Mouse (Mus musculus): ENCODE results near the gene Txlnb. TPM values are rescaled to one million over a fixed set of nuclear protein-coding genes. Genes with fewer than 3 reads are reported as not detected.

Gene Txlnb
- polyA plus RNA-seq, 2 experiments = 0.02 to 0.06 TPM

- ATAC-seq (ENCODE audit: insufficient read depth) (no peak), DNase-seq (ENCODE audit: low read depth in 3 of 3, low spot score in 3 of 3) (no peak)
- H3K4me1 ChIP-seq (replicated peaks; ENCODE audit: control insufficient read depth in 2 of 2, insufficient read depth in 2 of 2, low read length in 1 of 2) = no peaks in the 10 kb centered on the region; a peak in 1 of 4 replicates
- H3K4me3 ChIP-seq (ENCODE audit: insufficient read depth in 1 of 2, low read depth in 2 of 2, low read length in 2 of 2) = no peak overlapping the region
- H3K27ac ChIP-seq = no peak overlapping the region
- no peaks in the 10 kb centered on the region for H3K9me3 ChIP-seq (ENCODE audit: control insufficient read depth, low read length)
- 36% methylated on average over 1 of the region's 1 CpGs for WGBS (ENCODE audit: insufficient replicate concordance)
- TF ChIP-seq EP300 (IDR thresholded peaks at IDR 0.05; ENCODE audit: low read depth) = no peak
- TF ChIP-seq CTCF (IDR thresholded peaks at IDR 0.05; ENCODE audit: low read depth) = no peak
- no peaks in the 10 kb centered on the region for H3K36me3 ChIP-seq (replicated peaks; ENCODE audit: control insufficient read depth, insufficient read depth, low read depth)
- no peak overlapping the region for H3K9ac ChIP-seq (replicated peaks)
- no peak overlapping the region for H3K4me2 ChIP-seq (ENCODE audit: low read depth)
- no peaks in the 10 kb centered on the region for H3K27me3 ChIP-seq (ENCODE audit: control insufficient read depth, insufficient read depth, low read length)
These were observed 34.4 kb upstream of the Txlnb start for GRCm38 (mm10) chr10:17761652-17762051.

GRCm38 (mm10) chr10:17762946-17763345, 33.1 kb upstream of the Txlnb start:
- ATAC-seq (ENCODE audit: insufficient read depth) (no peak), DNase-seq (ENCODE audit: low read depth in 3 of 3, low spot score in 3 of 3) (no peak)
- H3K9me3 ChIP-seq (ENCODE audit: control insufficient read depth, low read length) = no peaks in the 10 kb centered on the region
- WGBS (ENCODE audit: insufficient replicate concordance) = 72% methylated on average over 8 of the region's 8 CpGs
- no peaks in the 10 kb centered on the region; a peak in 1 of 4 replicates for H3K4me1 ChIP-seq (replicated peaks; ENCODE audit: control insufficient read depth in 2 of 2, insufficient read depth in 2 of 2, low read length in 1 of 2)
- H3K4me3 ChIP-seq (ENCODE audit: insufficient read depth in 1 of 2, low read depth in 2 of 2, low read length in 2 of 2) = no peak overlapping the region
- TF ChIP-seq EP300 (IDR thresholded peaks at IDR 0.05; ENCODE audit: low read depth) (no peak), CTCF (IDR thresholded peaks at IDR 0.05; ENCODE audit: low read depth) (no peak)
- no peak overlapping the region for H3K4me2 ChIP-seq (ENCODE audit: low read depth)
- no peak overlapping the region for H3K27ac ChIP-seq
- no peak overlapping the region for H3K9ac ChIP-seq (replicated peaks)
- H3K27me3 ChIP-seq (ENCODE audit: control insufficient read depth, insufficient read depth, low read length) = no peaks in the 10 kb centered on the region
- no peaks in the 10 kb centered on the region for H3K36me3 ChIP-seq (replicated peaks; ENCODE audit: control insufficient read depth, insufficient read depth, low read depth)

- no peak for TF ChIP-seq CTCF (IDR thresholded peaks at IDR 0.05; ENCODE audit: low read depth)
- no peak for TF ChIP-seq EP300 (IDR thresholded peaks at IDR 0.05; ENCODE audit: low read depth)
- DNase-seq (ENCODE audit: low read depth in 3 of 3, low spot score in 3 of 3) = no peak
- no peaks in the 10 kb centered on the region for H3K9me3 ChIP-seq (ENCODE audit: control insufficient read depth, low read length)
- no peak overlapping the region for H3K9ac ChIP-seq (replicated peaks)
- ATAC-seq (ENCODE audit: insufficient read depth) = no peak
- no peaks in the 10 kb centered on the region for H3K27me3 ChIP-seq (ENCODE audit: control insufficient read depth, insufficient read depth, low read length)
- H3K27ac ChIP-seq = no peak overlapping the region
- H3K4me2 ChIP-seq (ENCODE audit: low read depth) = no peak overlapping the region
- 65% methylated on average over 5 of the region's 5 CpGs for WGBS (ENCODE audit: insufficient replicate concordance)
- no peaks in the 10 kb centered on the region for H3K4me1 ChIP-seq (replicated peaks; ENCODE audit: control insufficient read depth in 2 of 2, insufficient read depth in 2 of 2, low read length in 1 of 2)
- no peaks in the 10 kb centered on the region for H3K36me3 ChIP-seq (replicated peaks; ENCODE audit: control insufficient read depth, insufficient read depth, low read depth)
- H3K4me3 ChIP-seq (ENCODE audit: insufficient read depth in 1 of 2, low read depth in 2 of 2, low read length in 2 of 2) = no peak overlapping the region
These were observed 26.2 kb upstream of the Txlnb start for GRCm38 (mm10) chr10:17769856-17770255.

- WGBS (ENCODE audit: insufficient replicate concordance) = 23% methylated on average over 10 of the region's 10 CpGs
- DNase-seq (ENCODE audit: low read depth in 3 of 3, low spot score in 3 of 3) (no peak), ATAC-seq (ENCODE audit: insufficient read depth) (no peak)
- H3K27me3 ChIP-seq (ENCODE audit: control insufficient read depth, insufficient read depth, low read length) = no peaks in the 10 kb centered on the region
- no peak overlapping the region for H3K27ac ChIP-seq
- no peak overlapping the region for H3K4me3 ChIP-seq (ENCODE audit: insufficient read depth in 1 of 2, low read depth in 2 of 2, low read length in 2 of 2)
- H3K9ac ChIP-seq (replicated peaks) = no peak overlapping the region
- no peak overlapping the region for H3K4me2 ChIP-seq (ENCODE audit: low read depth)
- H3K4me1 ChIP-seq (replicated peaks; ENCODE audit: control insufficient read depth in 2 of 2, insufficient read depth in 2 of 2, low read length in 1 of 2) = no peaks in the 10 kb centered on the region
- no peaks in the 10 kb centered on the region for H3K36me3 ChIP-seq (replicated peaks; ENCODE audit: control insufficient read depth, insufficient read depth, low read depth)
- no peaks in the 10 kb centered on the region for H3K9me3 ChIP-seq (ENCODE audit: control insufficient read depth, low read length)
- no peak for TF ChIP-seq CTCF (IDR thresholded peaks at IDR 0.05; ENCODE audit: low read depth)
- TF ChIP-seq EP300 (IDR thresholded peaks at IDR 0.05; ENCODE audit: low read depth) = no peak
These were observed 23.7 kb upstream of the Txlnb start for GRCm38 (mm10) chr10:17772364-17772763.

GRCm38 (mm10) chr10:17774366-17774765, 21.7 kb upstream of the Txlnb start:
- DNase-seq (ENCODE audit: low read depth in 3 of 3, low spot score in 3 of 3) = no peak
- Histone ChIP-seq H3K4me3 (ENCODE audit: insufficient read depth in 1 of 2, low read depth in 2 of 2, low read length in 2 of 2) (no peak overlapping the region), H3K27me3 (ENCODE audit: control insufficient read depth, insufficient read depth, low read length) (no peaks in the 10 kb centered on the region), H3K27ac (no peak overlapping the region), H3K9ac (replicated peaks) (no peak overlapping the region), H3K9me3 (ENCODE audit: control insufficient read depth, low read length) (no peaks in the 10 kb centered on the region), H3K4me1 (replicated peaks; ENCODE audit: control insufficient read depth in 2 of 2, insufficient read depth in 2 of 2, low read length in 1 of 2) (no peaks in the 10 kb centered on the region), H3K36me3 (replicated peaks; ENCODE audit: control insufficient read depth, insufficient read depth, low read depth) (no peaks in the 10 kb centered on the region), H3K4me2 (ENCODE audit: low read depth) (no peak overlapping the region)
- no peak for ATAC-seq (ENCODE audit: insufficient read depth)
- WGBS (ENCODE audit: insufficient replicate concordance) = 68% methylated on average over 3 of the region's 3 CpGs
- TF ChIP-seq EP300 (IDR thresholded peaks at IDR 0.05; ENCODE audit: low read depth) (no peak), CTCF (IDR thresholded peaks at IDR 0.05; ENCODE audit: low read depth) (no peak)
